Mouse (Mus musculus): ENCODE data around the gene Hcn3. TPM values are rescaled to one million over a fixed set of nuclear protein-coding genes. Genes with fewer than 3 reads are reported as not detected.

The Hcn3 gene
- polyA plus RNA-seq, 1 experiment from 2014 or later: 0.61 TPM

GRCm38 (mm10) chr3:89145566-89145965 lies 14.4 kb downstream of the Hcn3 start:
- Histone ChIP-seq H3K9ac (no peak overlapping the region), H3K4me3 (ENCODE audit: low read depth, low read length) (no peak overlapping the region), H3K27me3 (ENCODE audit: insufficient read depth, low read length) (peaks cover 23% of the 10 kb centered on the region), H3K4me2 (no peak overlapping the region), H3K27ac (ENCODE audit: low read depth) (no peak overlapping the region), H3K4me1 (ENCODE audit: insufficient read depth) (no peaks in the 10 kb centered on the region; the same call in 1 of the 2 replicates), H3K9me3 (ENCODE audit: low read depth, low read length) (no peaks in the 10 kb centered on the region), H3K36me3 (ENCODE audit: insufficient read depth) (no peaks in the 10 kb centered on the region)
- 48% methylated on average over 8 of the region's 8 CpGs for WGBS
- ATAC-seq (ENCODE audit: insufficient read depth) (no peak), DNase-seq (no peak)
- no peak for TF ChIP-seq CTCF (IDR thresholded peaks at IDR 0.05; ENCODE audit: low read depth)

GRCm38 (mm10) chr3:89144821-89145220 lies 15.2 kb downstream of the Hcn3 start:
- ATAC-seq (ENCODE audit: insufficient read depth) (no peak), DNase-seq (no peak)
- H3K4me3 ChIP-seq (ENCODE audit: low read depth, low read length): no peak overlapping the region
- H3K27ac ChIP-seq (ENCODE audit: low read depth): no peak overlapping the region
- H3K27me3 ChIP-seq (ENCODE audit: insufficient read depth, low read length): peaks cover 23% of the 10 kb centered on the region
- no peak overlapping the region for H3K4me2 ChIP-seq
- no peak overlapping the region for H3K9ac ChIP-seq
- H3K9me3 ChIP-seq (ENCODE audit: low read depth, low read length): no peaks in the 10 kb centered on the region
- WGBS: 77% methylated on average over 10 of the region's 10 CpGs
- no peaks in the 10 kb centered on the region; the same call in 1 of the 2 replicates for H3K4me1 ChIP-seq (ENCODE audit: insufficient read depth)
- no peak for TF ChIP-seq CTCF (IDR thresholded peaks at IDR 0.05; ENCODE audit: low read depth)
- no peaks in the 10 kb centered on the region for H3K36me3 ChIP-seq (ENCODE audit: insufficient read depth)

GRCm38 (mm10) chr3:89136365-89136764 lies 23.6 kb downstream of the Hcn3 start:
- WGBS: 38% methylated on average over 9 of the region's 9 CpGs
- H3K9ac ChIP-seq: no peak overlapping the region
- H3K4me1 ChIP-seq (ENCODE audit: insufficient read depth): no peaks in the 10 kb centered on the region; the same call in 1 of the 2 replicates
- H3K4me3 ChIP-seq (ENCODE audit: low read depth, low read length): peak overlapping the region; percentile 14; the same call in 1 of the 2 replicates
- no peaks in the 10 kb centered on the region for H3K36me3 ChIP-seq (ENCODE audit: insufficient read depth)
- DNase-seq (peak; percentile 23), ATAC-seq (ENCODE audit: insufficient read depth) (peak; percentile 58; the same call in 1 of the 2 replicates)
- no peak overlapping the region for H3K27ac ChIP-seq (ENCODE audit: low read depth)
- no peak overlapping the region for H3K4me2 ChIP-seq
- no peaks in the 10 kb centered on the region for H3K9me3 ChIP-seq (ENCODE audit: low read depth, low read length)
- H3K27me3 ChIP-seq (ENCODE audit: insufficient read depth, low read length): no peaks in the 10 kb centered on the region
- TF ChIP-seq CTCF (IDR thresholded peaks at IDR 0.05; ENCODE audit: low read depth): peak; percentile 44

GRCm38 (mm10) chr3:89135958-89136357 lies 24.0 kb downstream of the Hcn3 start, which contains the start of gene Pklr:
Pklr (plus strand) TSS chr3:89136142.
- WGBS: 53% methylated on average over 3 of the region's 3 CpGs
- DNase-seq (no peak), ATAC-seq (ENCODE audit: insufficient read depth) (no peak)
- Histone ChIP-seq H3K9me3 (ENCODE audit: low read depth, low read length) (no peaks in the 10 kb centered on the region), H3K36me3 (ENCODE audit: insufficient read depth) (no peaks in the 10 kb centered on the region), H3K4me2 (no peak within 1 kb of the TSS), H3K4me3 (ENCODE audit: low read depth, low read length) (peak within 1 kb of the TSS; percentile 14; the same call in 1 of the 2 replicates), H3K27me3 (ENCODE audit: insufficient read depth, low read length) (no peaks in the 10 kb centered on the region), H3K4me1 (ENCODE audit: insufficient read depth) (no peaks in the 10 kb centered on the region; the same call in 1 of the 2 replicates), H3K27ac (ENCODE audit: low read depth) (no peak within 1 kb of the TSS), H3K9ac (no peak within 1 kb of the TSS)
- no peak for TF ChIP-seq CTCF (IDR thresholded peaks at IDR 0.05; ENCODE audit: low read depth)

- H3K4me3 ChIP-seq (ENCODE audit: low read depth, low read length): no peak overlapping the region
- no peak overlapping the region for H3K9ac ChIP-seq
- H3K36me3 ChIP-seq (ENCODE audit: insufficient read depth): no peaks in the 10 kb centered on the region
- H3K27ac ChIP-seq (ENCODE audit: low read depth): no peak overlapping the region
- 65% methylated on average over 1 of the region's 1 CpGs for WGBS
- ATAC-seq (ENCODE audit: insufficient read depth) (no peak), DNase-seq (no peak)
- no peaks in the 10 kb centered on the region for H3K27me3 ChIP-seq (ENCODE audit: insufficient read depth, low read length)
- no peak overlapping the region for H3K4me2 ChIP-seq
- H3K4me1 ChIP-seq (ENCODE audit: insufficient read depth): no peaks in the 10 kb centered on the region; the same call in 1 of the 2 replicates
- H3K9me3 ChIP-seq (ENCODE audit: low read depth, low read length): no peaks in the 10 kb centered on the region
- TF ChIP-seq CTCF (IDR thresholded peaks at IDR 0.05; ENCODE audit: low read depth): no peak
These were observed 26.2 kb downstream of the Hcn3 start for GRCm38 (mm10) chr3:89133752-89134151.

GRCm38 (mm10) chr3:89133063-89133450 lies 26.9 kb downstream of the Hcn3 start:
- no peaks in the 10 kb centered on the region for H3K27me3 ChIP-seq (ENCODE audit: insufficient read depth, low read length)
- H3K4me3 ChIP-seq (ENCODE audit: low read depth, low read length): no peak overlapping the region
- H3K36me3 ChIP-seq (ENCODE audit: insufficient read depth): no peaks in the 10 kb centered on the region
- peak overlapping the region; percentile 66; the same call in 1 of the 2 replicates for H3K4me2 ChIP-seq
- 66% methylated on average over 7 of the region's 7 CpGs for WGBS
- no peak overlapping the region for H3K9ac ChIP-seq
- TF ChIP-seq CTCF (IDR thresholded peaks at IDR 0.05; ENCODE audit: low read depth): no peak
- H3K9me3 ChIP-seq (ENCODE audit: low read depth, low read length): no peaks in the 10 kb centered on the region
- no peak for ATAC-seq (ENCODE audit: insufficient read depth)
- DNase-seq: no peak
- no peaks in the 10 kb centered on the region; the same call in 1 of the 2 replicates for H3K4me1 ChIP-seq (ENCODE audit: insufficient read depth)
- H3K27ac ChIP-seq (ENCODE audit: low read depth): no peak overlapping the region

GRCm38 (mm10) chr3:89132285-89133062 lies 27.5 kb downstream of the Hcn3 start:
- H3K9ac ChIP-seq: peak overlapping the region; percentile 36; the same call in 1 of the 2 replicates
- 13% methylated on average over 30 of the region's 30 CpGs for WGBS
- DNase-seq: peak; percentile 32

More at GRCm38 (mm10) chr3:89132285-89133062, 27.5 kb downstream of the Hcn3 start:
- peak overlapping the region; percentile 21 for H3K4me3 ChIP-seq (ENCODE audit: low read depth, low read length)
- H3K36me3 ChIP-seq (ENCODE audit: insufficient read depth): no peaks in the 10 kb centered on the region
- peak overlapping the region; percentile 66 for H3K4me2 ChIP-seq
- ATAC-seq (ENCODE audit: insufficient read depth): peak; percentile 71; the same call in 1 of the 2 replicates
- TF ChIP-seq CTCF (IDR thresholded peaks at IDR 0.05; ENCODE audit: low read depth): peak; percentile 53
- H3K4me1 ChIP-seq (ENCODE audit: insufficient read depth): no peaks in the 10 kb centered on the region; the same call in 1 of the 2 replicates
- no peaks in the 10 kb centered on the region for H3K9me3 ChIP-seq (ENCODE audit: low read depth, low read length)
- H3K27ac ChIP-seq (ENCODE audit: low read depth): no peak overlapping the region
- no peaks in the 10 kb centered on the region for H3K27me3 ChIP-seq (ENCODE audit: insufficient read depth, low read length)

All from lung, embryonic 14.5 days (tissue).